Mouse (Mus musculus) 3T3-L1 (cell line): ENCODE measurements around the gene Otub1.
A peak's percentile ranks its signal among the peaks of the same experiment; 100 is the strongest.

ENCODE experiments used
- DNase-seq: peaks from one replicate; pipeline ENCODE4 v3.0.0-alpha.2; 2015; ENCODE audit warnings: low read depth, low spot score

The Otub1 gene

GRCm38 (mm10) chr19:7177804-7178511, 28.2 kb downstream of the Otub1 start:
- no peak for DNase-seq

- no peak for DNase-seq
Measured at GRCm38 (mm10) chr19:7176041-7176696, 29.9 kb downstream of the Otub1 start.

- no peak for DNase-seq
Measured at GRCm38 (mm10) chr19:7172051-7172866, 33.9 kb downstream of the Otub1 start.

- DNase-seq, result no peak
Measured at GRCm38 (mm10) chr19:7171447-7171846, 34.7 kb downstream of the Otub1 start.

- no peak for DNase-seq
Measured at GRCm38 (mm10) chr19:7170916-7171315, 35.2 kb downstream of the Otub1 start.

- no peak for DNase-seq
Measured at GRCm38 (mm10) chr19:7168423-7168822, 37.7 kb downstream of the Otub1 start.

GRCm38 (mm10) chr19:7166767-7167166, 39.3 kb downstream of the Otub1 start:
- no peak for DNase-seq

GRCm38 (mm10) chr19:7166200-7166711, 39.9 kb downstream of the Otub1 start:
- no peak for DNase-seq

- no peak for DNase-seq
Measured at GRCm38 (mm10) chr19:7165509-7166199, 40.5 kb downstream of the Otub1 start.

GRCm38 (mm10) chr19:7164820-7165323, 41.2 kb downstream of the Otub1 start:
- no peak for DNase-seq

- DNase-seq, result no peak
Measured at GRCm38 (mm10) chr19:7164238-7164637, 41.9 kb downstream of the Otub1 start.

GRCm38 (mm10) chr19:7161064-7161463, 45.1 kb downstream of the Otub1 start:
- peak; percentile 77 for DNase-seq

- peak; percentile 40 for DNase-seq
Measured at GRCm38 (mm10) chr19:7160151-7160906, 45.8 kb downstream of the Otub1 start.

- no peak for DNase-seq
Measured at GRCm38 (mm10) chr19:7157734-7158133, 48.4 kb downstream of the Otub1 start.

- DNase-seq, result no peak
Measured at GRCm38 (mm10) chr19:7155196-7155595, 50.9 kb downstream of the Otub1 start.

GRCm38 (mm10) chr19:7153232-7153631, 52.9 kb downstream of the Otub1 start:
- DNase-seq, result peak; percentile 28

GRCm38 (mm10) chr19:7151927-7152653, 54.0 kb downstream of the Otub1 start:
- DNase-seq, result peak; percentile 36

- DNase-seq, result no peak
Measured at GRCm38 (mm10) chr19:7151300-7151926, 54.7 kb downstream of the Otub1 start.

- no peak for DNase-seq
Measured at GRCm38 (mm10) chr19:7149158-7149685, 56.9 kb downstream of the Otub1 start.
